Mouse (Mus musculus): ENCODE results near the gene Egfl7.

Gene Egfl7

GRCm38 (mm10) chr2:26594461-26594933 lies 14.7 kb downstream of the Egfl7 start:
- no peak for DNase-seq (ENCODE audit: low spot score)

- no peak for DNase-seq (ENCODE audit: low spot score)
Measured at GRCm38 (mm10) chr2:26594934-26595724, 15.3 kb downstream of the Egfl7 start.

- DNase-seq (ENCODE audit: low spot score): no peak
Measured at GRCm38 (mm10) chr2:26595725-26596435, 16.1 kb downstream of the Egfl7 start.

- DNase-seq (ENCODE audit: low spot score): no peak
Measured at GRCm38 (mm10) chr2:26596898-26597297, 17.1 kb downstream of the Egfl7 start.

- no peak for DNase-seq (ENCODE audit: low spot score)
Measured at GRCm38 (mm10) chr2:26597810-26598209, 18.0 kb downstream of the Egfl7 start.

GRCm38 (mm10) chr2:26598462-26598861 lies 18.6 kb downstream of the Egfl7 start:
- DNase-seq (ENCODE audit: low spot score): no peak

- no peak for DNase-seq (ENCODE audit: low spot score)
Measured at GRCm38 (mm10) chr2:26599965-26600364, 20.2 kb downstream of the Egfl7 start.

- DNase-seq (ENCODE audit: low spot score): no peak
Measured at GRCm38 (mm10) chr2:26600664-26601063, 20.9 kb downstream of the Egfl7 start.

- DNase-seq (ENCODE audit: low spot score): no peak
Measured at GRCm38 (mm10) chr2:26601595-26601994, 21.8 kb downstream of the Egfl7 start.

- DNase-seq (ENCODE audit: low spot score): no peak
Measured at GRCm38 (mm10) chr2:26602631-26603030, 22.8 kb downstream of the Egfl7 start.

- no peak for DNase-seq (ENCODE audit: low spot score)
Measured at GRCm38 (mm10) chr2:26603159-26603558, 23.3 kb downstream of the Egfl7 start.

GRCm38 (mm10) chr2:26603720-26604671 lies 24.2 kb downstream of the Egfl7 start, which contains the start of gene Agpat2:
Gene Agpat2, minus strand, starts transcription at chr2:26604417.
- DNase-seq (ENCODE audit: low spot score): peak; percentile 85

GRCm38 (mm10) chr2:26605331-26605730 lies 25.5 kb downstream of the Egfl7 start:
- DNase-seq (ENCODE audit: low spot score): no peak

GRCm38 (mm10) chr2:26606579-26606978 lies 26.8 kb downstream of the Egfl7 start:
- DNase-seq (ENCODE audit: low spot score): no peak

GRCm38 (mm10) chr2:26607056-26607910 lies 27.5 kb downstream of the Egfl7 start:
- DNase-seq (ENCODE audit: low spot score): no peak

GRCm38 (mm10) chr2:26608781-26609180 lies 29.0 kb downstream of the Egfl7 start:
- no peak for DNase-seq (ENCODE audit: low spot score)

- no peak for DNase-seq (ENCODE audit: low spot score)
Measured at GRCm38 (mm10) chr2:26609261-26609661, 29.4 kb downstream of the Egfl7 start.

- no peak for DNase-seq (ENCODE audit: low spot score)
Measured at GRCm38 (mm10) chr2:26610526-26610925, 30.7 kb downstream of the Egfl7 start.

- DNase-seq (ENCODE audit: low spot score): no peak
Measured at GRCm38 (mm10) chr2:26611054-26611453, 31.2 kb downstream of the Egfl7 start.

GRCm38 (mm10) chr2:26611896-26612295 lies 32.1 kb downstream of the Egfl7 start:
- DNase-seq (ENCODE audit: low spot score): no peak

GRCm38 (mm10) chr2:26614903-26615302 lies 35.1 kb downstream of the Egfl7 start:
- DNase-seq (ENCODE audit: low spot score): peak; percentile 11

Data from urinary bladder, postnatal 14 days (tissue).